Mouse (Mus musculus): ENCODE data around the gene Tmc6. TPM values are rescaled to one million over a fixed set of nuclear protein-coding genes. Genes with fewer than 3 reads are reported as not detected.
A peak's percentile ranks its signal among the peaks of the same experiment; 100 is the strongest.
"Not testable (repeated sequence)": the region's sequence is repeated elsewhere in the genome, so short reads cannot be mapped to it uniquely, and the experiment has no call there.

The Tmc6 gene
- polyA plus RNA-seq, 1 experiment = 13.7 TPM

GRCm38 (mm10) chr11:117819095-117819494, 37.1 kb upstream of the Tmc6 start:
- no peak for TF ChIP-seq POLR2A (IDR thresholded peaks at IDR 0.05; ENCODE audit: borderline replicate concordance, insufficient read depth, low read length)
- TF ChIP-seq CTCF (IDR thresholded peaks at IDR 0.05; ENCODE audit: borderline replicate concordance, insufficient read depth, low read depth, low read length) = no peak
- no peak overlapping the region for H3K27ac ChIP-seq (ENCODE audit: insufficient read depth, low read length)
- no peaks in the 10 kb centered on the region for H3K27me3 ChIP-seq (ENCODE audit: control insufficient read depth, insufficient read depth, low read length)
- 17% methylated on average over 8 of the region's 8 CpGs for WGBS
- peaks cover 11% of the 10 kb centered on the region for H3K4me1 ChIP-seq (ENCODE audit: control insufficient read depth, insufficient read depth, low read length)
- peak in 1 of 2 experiments; percentile 46 for DNase-seq
- no peak overlapping the region for H3K4me3 ChIP-seq (replicated peaks; ENCODE audit: insufficient read depth, low read depth, low read length)

DNA sequence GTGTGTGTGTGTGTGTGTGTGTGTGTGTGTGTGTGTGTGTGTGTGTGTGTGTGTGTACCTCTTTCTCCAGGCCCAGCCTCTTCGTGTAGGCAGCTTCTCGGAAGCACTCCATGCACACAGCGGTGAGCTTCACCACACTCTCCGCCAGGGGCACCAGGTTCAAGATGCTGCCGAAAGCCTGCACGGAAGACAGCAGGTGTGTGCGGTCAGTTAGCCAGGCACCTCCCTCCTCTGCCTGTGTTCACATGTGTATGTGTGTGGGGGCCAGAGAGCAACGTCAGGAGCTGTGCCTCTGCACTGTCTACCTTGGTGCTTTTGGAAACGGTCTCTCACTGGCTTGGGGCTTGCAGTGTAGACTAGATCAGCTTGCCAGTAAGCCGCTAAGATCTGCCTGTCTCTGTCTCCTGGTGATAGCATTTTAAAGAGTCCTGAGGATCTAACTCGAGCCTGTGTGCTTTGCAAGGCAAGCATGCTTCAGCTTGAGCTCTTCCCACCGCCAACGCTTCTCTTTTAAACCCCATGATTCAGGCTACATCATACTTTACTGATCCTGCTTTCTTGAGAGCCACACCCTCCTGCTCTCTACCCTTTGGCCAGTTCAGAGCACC, 34.5 kb upstream of the Tmc6 start:
- 86% methylated on average over 13 of the region's 13 CpGs for WGBS
- no peaks in the 10 kb centered on the region for H3K27me3 ChIP-seq (ENCODE audit: control insufficient read depth, insufficient read depth, low read length)
- peaks cover 13% of the 10 kb centered on the region for H3K4me1 ChIP-seq (ENCODE audit: control insufficient read depth, insufficient read depth, low read length)
- H3K27ac ChIP-seq (ENCODE audit: insufficient read depth, low read length) = no peak overlapping the region
- no peak overlapping the region for H3K4me3 ChIP-seq (replicated peaks; ENCODE audit: insufficient read depth, low read depth, low read length)
- no peak for DNase-seq
- TF ChIP-seq CTCF (IDR thresholded peaks at IDR 0.05; ENCODE audit: borderline replicate concordance, insufficient read depth, low read depth, low read length) (no peak), POLR2A (IDR thresholded peaks at IDR 0.05; ENCODE audit: borderline replicate concordance, insufficient read depth, low read length) (no peak)

- peaks cover 13% of the 10 kb centered on the region for H3K4me1 ChIP-seq (ENCODE audit: control insufficient read depth, insufficient read depth, low read length)
- H3K27me3 ChIP-seq (ENCODE audit: control insufficient read depth, insufficient read depth, low read length); H3K27ac ChIP-seq (ENCODE audit: insufficient read depth, low read length); DNase-seq; H3K4me3 ChIP-seq (replicated peaks; ENCODE audit: insufficient read depth, low read depth, low read length): not testable (repeated sequence)
- 89% methylated on average over 9 of the region's 9 CpGs for WGBS
Measured at GRCm38 (mm10) chr11:117815850-117816249, 33.9 kb upstream of the Tmc6 start.

DNA sequence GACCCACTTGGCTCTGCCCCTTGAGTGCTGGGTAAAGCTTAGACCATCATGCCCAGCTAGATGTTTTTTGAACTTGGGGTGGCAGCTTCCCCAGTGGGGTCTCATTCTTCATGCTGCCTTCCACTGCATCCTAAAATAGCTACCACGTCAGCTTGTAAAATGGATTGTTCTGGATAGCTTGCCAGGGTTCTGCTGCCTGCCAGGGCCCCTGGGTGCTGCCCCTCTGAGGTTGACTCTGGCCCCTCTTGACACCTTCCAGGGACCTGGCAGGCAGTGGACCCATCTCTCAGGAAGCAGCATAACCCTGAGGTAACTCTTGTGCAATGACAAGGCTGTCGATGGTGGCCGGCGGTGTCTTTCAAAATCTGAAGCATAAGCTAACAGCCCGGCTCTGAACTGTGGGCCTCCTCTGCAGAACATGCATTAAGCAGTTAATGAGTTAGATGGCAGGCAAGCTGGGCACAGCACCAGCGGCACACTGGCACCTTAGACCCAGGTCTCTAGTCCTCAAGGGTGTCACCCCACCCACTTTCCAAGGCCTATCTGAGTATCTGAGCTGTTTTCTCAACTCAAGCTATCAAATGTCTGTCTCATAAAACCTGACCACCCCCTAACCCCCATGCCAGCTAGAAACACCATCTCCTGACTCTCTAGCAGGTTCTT, 32.8 kb upstream of the Tmc6 start:
- 89% methylated on average over 6 of the region's 6 CpGs for WGBS
- DNase-seq = no peak
- no peak for TF ChIP-seq CTCF (IDR thresholded peaks at IDR 0.05; ENCODE audit: borderline replicate concordance, insufficient read depth, low read depth, low read length)
- TF ChIP-seq POLR2A (IDR thresholded peaks at IDR 0.05; ENCODE audit: borderline replicate concordance, insufficient read depth, low read length) = no peak

GRCm38 (mm10) chr11:117813867-117814266, 31.9 kb upstream of the Tmc6 start:
- no peak for DNase-seq
- peaks cover 11% of the 10 kb centered on the region for H3K4me1 ChIP-seq (ENCODE audit: control insufficient read depth, insufficient read depth, low read length)
- no peaks in the 10 kb centered on the region; the same call in 1 of the 2 replicates for H3K27me3 ChIP-seq (ENCODE audit: control insufficient read depth, insufficient read depth, low read length)
- H3K4me3 ChIP-seq (replicated peaks; ENCODE audit: insufficient read depth, low read depth, low read length) = no peak overlapping the region
- 22% methylated on average over 5 of the region's 5 CpGs for WGBS
- no peak for TF ChIP-seq POLR2A (IDR thresholded peaks at IDR 0.05; ENCODE audit: borderline replicate concordance, insufficient read depth, low read length)
- no peak for TF ChIP-seq CTCF (IDR thresholded peaks at IDR 0.05; ENCODE audit: borderline replicate concordance, insufficient read depth, low read depth, low read length)
- H3K27ac ChIP-seq (ENCODE audit: insufficient read depth, low read length) = no peak overlapping the region

More for the DNA sequence above, 32.8 kb upstream of the Tmc6 start:
- no peak overlapping the region for H3K4me3 ChIP-seq (replicated peaks; ENCODE audit: insufficient read depth, low read depth, low read length)
- no peaks in the 10 kb centered on the region for H3K27me3 ChIP-seq (ENCODE audit: control insufficient read depth, insufficient read depth, low read length)
- H3K27ac ChIP-seq (ENCODE audit: insufficient read depth, low read length) = no peak overlapping the region
- peaks cover 19% of the 10 kb centered on the region for H3K4me1 ChIP-seq (ENCODE audit: control insufficient read depth, insufficient read depth, low read length)

GRCm38 (mm10) chr11:117810401-117811046, 28.5 kb upstream of the Tmc6 start:
- no peak overlapping the region for H3K27ac ChIP-seq (ENCODE audit: insufficient read depth, low read length)

GRCm38 (mm10) chr11:117809407-117810311, 27.7 kb upstream of the Tmc6 start, which contains the start of the genes Gm20708 and Syngr2:
Gene Gm20708 (plus strand): TSS chr11:117809668.
Gene Syngr2 (plus strand): TSS chr11:117809668.
- Histone ChIP-seq H3K27me3 (ENCODE audit: control insufficient read depth, insufficient read depth, low read length) (no peaks in the 10 kb centered on the region; the same call in 1 of the 2 replicates), H3K4me3 (replicated peaks; ENCODE audit: insufficient read depth, low read depth, low read length) (peak within 1 kb of the TSS; percentile 52), H3K27ac (ENCODE audit: insufficient read depth, low read length) (no peak within 1 kb of the TSS), H3K4me1 (ENCODE audit: control insufficient read depth, insufficient read depth, low read length) (peaks cover 8% of the 10 kb centered on the region)
- under 1% methylated on average over 68 of the region's 75 CpGs for WGBS
- no peak for TF ChIP-seq CTCF (IDR thresholded peaks at IDR 0.05; ENCODE audit: borderline replicate concordance, insufficient read depth, low read depth, low read length)
- TF ChIP-seq POLR2A (IDR thresholded peaks at IDR 0.05; ENCODE audit: borderline replicate concordance, insufficient read depth, low read length) = no peak
- DNase-seq = peak in 1 of 2 experiments; percentile 34

More at GRCm38 (mm10) chr11:117810401-117811046, 28.5 kb upstream of the Tmc6 start:
- DNase-seq = peak; percentile 42 to 47
- H3K27me3 ChIP-seq (ENCODE audit: control insufficient read depth, insufficient read depth, low read length) = no peaks in the 10 kb centered on the region; the same call in 1 of the 2 replicates
- TF ChIP-seq POLR2A (IDR thresholded peaks at IDR 0.05; ENCODE audit: borderline replicate concordance, insufficient read depth, low read length) = no peak
- peak; percentile 31; the same call in 1 of the 2 replicates for TF ChIP-seq CTCF (IDR thresholded peaks at IDR 0.05; ENCODE audit: borderline replicate concordance, insufficient read depth, low read depth, low read length)
- 1% methylated on average over 21 of the region's 21 CpGs for WGBS
- peak overlapping the region; percentile 52 for H3K4me3 ChIP-seq (replicated peaks; ENCODE audit: insufficient read depth, low read depth, low read length)
- peaks cover 8% of the 10 kb centered on the region for H3K4me1 ChIP-seq (ENCODE audit: control insufficient read depth, insufficient read depth, low read length)
